Mouse (Mus musculus): Measurements from ENCODE around the gene Ctsw.

The Ctsw gene

GRCm38 (mm10) chr19:5461411-5461810, 6.9 kb downstream of the Ctsw start:
- DNase-seq: no peak

- DNase-seq: peak; percentile 93
Observed at GRCm38 (mm10) chr19:5460465-5460911, 7.8 kb downstream of the Ctsw start, which contains the start of gene Fibp. Gene Fibp, plus strand, starts transcription at chr19:5460615.

- no peak for DNase-seq
Observed at GRCm38 (mm10) chr19:5459896-5460295, 8.4 kb downstream of the Ctsw start.

- DNase-seq: no peak
Observed at GRCm38 (mm10) chr19:5459019-5459418, 9.3 kb downstream of the Ctsw start.

- no peak for DNase-seq
Observed at GRCm38 (mm10) chr19:5457746-5458442, 10.4 kb downstream of the Ctsw start, which contains the start of gene Ccdc85b. Gene Ccdc85b, minus strand, starts transcription at chr19:5457894.

- DNase-seq: peak; percentile 97
Observed at GRCm38 (mm10) chr19:5456922-5457745, 11.2 kb downstream of the Ctsw start.

- no peak for DNase-seq
Observed at GRCm38 (mm10) chr19:5456241-5456921, 11.9 kb downstream of the Ctsw start.

GRCm38 (mm10) chr19:5455568-5455967, 12.7 kb downstream of the Ctsw start:
- no peak for DNase-seq

- DNase-seq: no peak
Observed at GRCm38 (mm10) chr19:5455037-5455436, 13.3 kb downstream of the Ctsw start.

GRCm38 (mm10) chr19:5451766-5452165, 16.5 kb downstream of the Ctsw start:
- no peak for DNase-seq

- DNase-seq: no peak
Observed at GRCm38 (mm10) chr19:5449673-5450072, 18.6 kb downstream of the Ctsw start.

- DNase-seq: peak; percentile 27
Observed at GRCm38 (mm10) chr19:5448354-5449150, 19.8 kb downstream of the Ctsw start.

GRCm38 (mm10) chr19:5447515-5448353, 20.6 kb downstream of the Ctsw start, which contains the start of gene Fosl1:
Gene Fosl1, plus strand, starts transcription at chr19:5447547.
- peak; percentile 70 for DNase-seq

- DNase-seq: no peak
Observed at GRCm38 (mm10) chr19:5445747-5446146, 22.6 kb downstream of the Ctsw start.

- DNase-seq: no peak
Observed at GRCm38 (mm10) chr19:5444954-5445353, 23.4 kb downstream of the Ctsw start.

GRCm38 (mm10) chr19:5444371-5444908, 23.9 kb downstream of the Ctsw start:
- DNase-seq: no peak

- DNase-seq: no peak
Observed at GRCm38 (mm10) chr19:5433951-5434350, 34.4 kb downstream of the Ctsw start.

- peak; percentile 63 for DNase-seq
Observed at GRCm38 (mm10) chr19:5432992-5433852, 35.1 kb downstream of the Ctsw start.

- DNase-seq: no peak
Observed at GRCm38 (mm10) chr19:5431911-5432464, 36.3 kb downstream of the Ctsw start.

- DNase-seq: no peak
Observed at GRCm38 (mm10) chr19:5430408-5430807, 37.9 kb downstream of the Ctsw start.

All from retina, postnatal 1 day (tissue).